Mouse (Mus musculus): ENCODE results near the gene Erbb2.

Gene Erbb2

DNA sequence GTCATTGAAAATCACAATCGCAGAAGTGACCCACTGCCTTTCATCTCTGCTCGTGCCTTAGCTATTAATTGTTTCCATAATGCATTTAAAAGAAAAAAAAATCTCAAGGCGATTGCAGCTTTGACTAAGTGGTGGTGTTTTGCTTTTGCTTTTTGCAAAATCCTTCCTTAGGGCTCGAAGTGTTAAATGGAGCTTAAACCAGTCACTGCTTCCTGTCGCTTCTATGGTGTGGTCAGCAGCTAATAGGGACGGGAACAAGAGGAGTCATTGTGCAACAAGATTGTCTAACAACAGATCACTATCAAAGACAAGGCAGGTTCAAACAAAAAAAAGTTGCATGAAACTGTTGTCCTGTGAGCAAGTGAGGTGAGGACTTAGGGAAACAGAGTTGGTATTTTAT lies 69.0 kb downstream of the Erbb2 start:
- no peak for DNase-seq (ENCODE audit: low spot score in 2 of 2)

DNA sequence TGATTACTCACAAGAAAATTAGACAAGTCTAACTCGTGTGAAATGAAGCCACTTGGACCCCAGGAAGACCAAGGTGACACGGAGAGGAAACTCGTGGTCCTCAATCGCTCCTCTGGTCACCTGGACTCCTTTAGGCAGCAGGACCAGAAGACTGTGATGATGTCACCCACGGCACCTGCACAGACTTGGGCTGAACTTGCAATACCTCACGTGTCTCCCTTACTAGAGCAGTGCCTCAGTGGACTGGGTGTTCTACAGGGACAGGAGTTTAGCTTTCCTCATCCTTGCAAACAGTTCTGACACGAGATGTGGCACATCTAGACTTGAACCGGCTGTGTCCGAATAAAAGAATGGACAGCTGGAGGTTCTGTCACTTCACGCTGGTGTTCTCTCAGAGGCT lies 69.8 kb downstream of the Erbb2 start:
- peak in 1 of 2 experiments; percentile 51 for DNase-seq (ENCODE audit: low spot score in 2 of 2)

DNA sequence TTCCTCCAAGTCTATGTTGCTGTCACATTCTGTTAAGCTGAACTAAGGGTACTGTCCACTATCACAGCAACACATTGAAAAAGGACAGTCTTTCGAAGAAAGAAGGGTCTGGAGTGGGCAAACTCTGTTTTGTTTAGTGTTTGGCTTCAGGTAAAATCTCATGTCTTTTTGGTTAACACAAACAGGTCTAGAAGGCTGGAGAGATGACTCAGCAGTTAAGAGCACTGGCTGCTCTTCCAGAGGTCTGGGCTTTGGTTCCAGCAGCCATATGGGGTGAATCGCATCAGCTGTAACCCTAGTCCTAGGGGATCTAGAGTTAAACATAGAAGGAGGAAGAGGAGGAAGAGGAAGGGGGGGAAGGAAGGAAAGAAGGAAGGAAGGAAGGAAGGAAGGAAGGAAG lies 73.5 kb downstream of the Erbb2 start:
- no peak for DNase-seq (ENCODE audit: low spot score in 2 of 2)

All from spleen, postnatal 4 days (tissue).